Mouse (Mus musculus) spleen, adult 2 months (tissue): ENCODE measurements around the gene Msh5. TPM values are rescaled to one million over a fixed set of nuclear protein-coding genes. Genes with fewer than 3 reads are reported as not detected.

ENCODE experiments used
- DNase-seq, 2 experiments: peaks; one replicate each; pipeline versions ENCODE4 v3.0.0 to v3.0.0-alpha.2; 2012 to 2021; ENCODE audit warnings: low spot score in 2 of 2, low read depth in 1 of 2
- H3K27ac ChIP-seq: fragments of 200-500 bp; 2 replicates; pipeline ENCODE4 v1.5.1; 2012; ENCODE audit warnings: low read length, inconsistent platforms; ENCODE audit not compliant: insufficient read depth
- H3K27me3 ChIP-seq: fragments of 200-500 bp; 2 replicates; pipeline ENCODE4 v1.6.1; 2012; ENCODE audit warnings: mild to moderate bottlenecking, moderate library complexity, low read length, inconsistent platforms; ENCODE audit not compliant: control insufficient read depth, insufficient read depth
- H3K36me3 ChIP-seq: fragments of 200-500 bp; 2 replicates; pipeline ENCODE4 v1.6.1; 2012; ENCODE audit warnings: mild to moderate bottlenecking, low read length, inconsistent platforms; ENCODE audit not compliant: control insufficient read depth, insufficient read depth
- H3K4me1 ChIP-seq: fragments of 200-500 bp; 2 replicates; pipeline ENCODE4 v1.6.1; 2011; ENCODE audit warnings: inconsistent platforms; ENCODE audit not compliant: control insufficient read depth, insufficient read depth, insufficient read length
- H3K4me3 ChIP-seq: fragments of 200-500 bp; 2 replicates; pipeline ENCODE4 v1.5.1; 2011; ENCODE audit warnings: mild to moderate bottlenecking, inconsistent platforms; ENCODE audit not compliant: insufficient read depth, insufficient read length; ENCODE audit errors: extremely low read depth
- CTCF ChIP-seq: fragments of 200-500 bp; IDR thresholded peaks from 2 replicates; pipeline ENCODE4 v1.5.1; 2011; ENCODE audit warnings: mild to moderate bottlenecking, inconsistent platforms; ENCODE audit not compliant: insufficient read depth, insufficient read length, insufficient replicate concordance; ENCODE audit errors: extremely low read depth
- POLR2A ChIP-seq: fragments of 200-500 bp; IDR thresholded peaks from 2 replicates; pipeline ENCODE4 v1.6.1; 2011; ENCODE audit warnings: low read depth, low read length, inconsistent platforms
- WGBS: fragments of 180-500 bp; shearing (Covaris S2); methylation state at CpG from one replicate; pipeline ENCODE4 v1.1.7; 2018; 5-methylcytosine and 5-hydroxymethylcytosine counted together
- polyA plus RNA-seq: library from polyadenylated mRNA; depleted of rRNA; stranded (reverse); fragments of >200 nt; gene quantifications from 2 replicates; pipeline ENCODE4 v1.2.3, GENCODE M21; 2012

The Msh5 gene
- polyA plus RNA-seq, 1 experiment: 8.6 TPM

DNA sequence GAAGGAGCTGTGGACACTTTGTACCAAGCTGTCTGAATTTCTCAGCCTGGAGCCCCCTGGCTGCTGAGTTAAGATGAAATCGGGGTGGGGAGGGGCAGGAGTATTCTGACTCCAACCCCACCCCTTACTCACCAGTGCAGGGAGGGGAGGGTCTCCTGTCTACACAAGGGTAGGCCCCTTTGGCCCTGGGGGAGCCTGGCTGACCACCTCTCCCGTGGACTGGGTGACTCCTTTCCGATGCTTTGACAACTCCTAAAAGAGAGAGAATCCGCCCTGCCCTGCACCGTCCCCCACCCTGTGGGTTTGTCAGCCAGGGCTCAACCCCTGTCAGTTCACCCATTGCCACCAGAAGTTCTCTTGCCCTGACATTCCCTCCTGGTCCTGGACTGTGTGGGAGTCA lies 20.3 kb downstream of the Msh5 start:
- Histone ChIP-seq H3K36me3 (no peaks in the 10 kb centered on the region), H3K27me3 (no peaks in the 10 kb centered on the region), H3K4me1 (peaks cover 28% of the 10 kb centered on the region), H3K27ac (no peak overlapping the region), H3K4me3 (no peak overlapping the region)
- no peak for TF ChIP-seq CTCF
- no peak for TF ChIP-seq POLR2A
- 88% methylated on average over 5 of the region's 5 CpGs for WGBS
- no peak for DNase-seq

DNA sequence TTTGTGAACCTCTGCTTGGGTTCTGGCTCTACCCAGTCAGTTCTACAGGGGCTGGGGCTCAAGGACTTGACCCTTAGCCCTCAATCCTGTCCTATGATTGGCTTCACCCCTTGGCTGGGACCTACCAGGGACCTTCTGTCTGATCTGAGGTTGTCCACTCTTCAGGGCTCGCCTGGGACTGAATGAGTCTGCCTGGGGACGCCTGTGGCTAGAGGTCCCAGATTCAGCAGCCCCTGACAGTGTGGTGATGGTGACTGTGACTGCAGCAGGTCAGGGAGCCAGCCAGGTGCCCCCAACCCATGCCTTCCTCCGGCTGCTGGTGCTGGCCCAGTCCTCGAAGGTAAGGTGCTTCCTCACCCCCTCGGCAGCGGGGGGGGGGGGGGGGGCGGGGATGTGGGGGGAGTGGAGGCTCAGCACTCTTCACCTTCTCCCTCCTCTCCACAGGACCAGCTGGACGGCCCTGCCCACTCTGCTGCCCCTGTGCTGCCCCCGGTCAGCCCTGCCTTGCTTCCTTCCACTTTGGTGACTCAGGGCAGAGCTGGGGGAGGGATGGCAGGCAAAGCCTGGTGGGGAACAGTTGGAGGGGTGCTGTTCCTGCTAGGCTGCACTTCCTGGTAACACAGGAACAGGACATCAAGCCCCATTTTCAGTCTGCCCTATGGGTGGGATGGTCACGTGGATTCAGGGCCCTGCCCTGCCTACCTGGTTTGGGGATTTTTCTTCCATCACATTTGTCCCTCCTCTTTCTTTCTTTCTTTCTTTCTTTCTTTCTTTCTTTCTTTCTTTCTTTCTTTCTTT lies 21.7 kb downstream of the Msh5 start:
- H3K36me3 ChIP-seq: no peaks in the 10 kb centered on the region
- no peak overlapping the region for H3K27ac ChIP-seq
- no peak overlapping the region for H3K4me3 ChIP-seq
- 37% methylated on average over 10 of the region's 10 CpGs for WGBS
- H3K4me1 ChIP-seq: peaks cover 26% of the 10 kb centered on the region
- H3K27me3 ChIP-seq: no peaks in the 10 kb centered on the region
- DNase-seq: no peak
- no peak for TF ChIP-seq POLR2A
- TF ChIP-seq CTCF: no peak

- Histone ChIP-seq H3K4me1 (peaks cover 21% of the 10 kb centered on the region), H3K4me3 (no peak overlapping the region), H3K27ac (no peak overlapping the region), H3K27me3 (no peaks in the 10 kb centered on the region), H3K36me3 (no peaks in the 10 kb centered on the region)
- no peak for TF ChIP-seq POLR2A
- TF ChIP-seq CTCF: no peak
- DNase-seq: no peak
- WGBS: 64% methylated on average over 13 of the region's 13 CpGs
Observed at GRCm38 (mm10) chr17:35024261-35024660, 22.3 kb downstream of the Msh5 start.

- Histone ChIP-seq H3K36me3 (no peaks in the 10 kb centered on the region), H3K27me3 (no peaks in the 10 kb centered on the region), H3K27ac (no peak overlapping the region), H3K4me3 (no peak overlapping the region), H3K4me1 (peaks cover 20% of the 10 kb centered on the region)
- WGBS: 28% methylated on average over 4 of the region's 4 CpGs
- TF ChIP-seq CTCF: no peak
- TF ChIP-seq POLR2A: no peak
- DNase-seq: no peak
Observed at GRCm38 (mm10) chr17:35023756-35024155, 22.8 kb downstream of the Msh5 start.

- Histone ChIP-seq H3K36me3 (no peaks in the 10 kb centered on the region), H3K27me3 (no peaks in the 10 kb centered on the region), H3K4me3 (no peak overlapping the region), H3K27ac (no peak overlapping the region), H3K4me1 (peaks cover 20% of the 10 kb centered on the region)
- 97% methylated on average over 5 of the region's 5 CpGs for WGBS
- DNase-seq: no peak
- no peak for TF ChIP-seq POLR2A
- TF ChIP-seq CTCF: no peak
Observed at GRCm38 (mm10) chr17:35023221-35023620, 23.3 kb downstream of the Msh5 start.

DNA sequence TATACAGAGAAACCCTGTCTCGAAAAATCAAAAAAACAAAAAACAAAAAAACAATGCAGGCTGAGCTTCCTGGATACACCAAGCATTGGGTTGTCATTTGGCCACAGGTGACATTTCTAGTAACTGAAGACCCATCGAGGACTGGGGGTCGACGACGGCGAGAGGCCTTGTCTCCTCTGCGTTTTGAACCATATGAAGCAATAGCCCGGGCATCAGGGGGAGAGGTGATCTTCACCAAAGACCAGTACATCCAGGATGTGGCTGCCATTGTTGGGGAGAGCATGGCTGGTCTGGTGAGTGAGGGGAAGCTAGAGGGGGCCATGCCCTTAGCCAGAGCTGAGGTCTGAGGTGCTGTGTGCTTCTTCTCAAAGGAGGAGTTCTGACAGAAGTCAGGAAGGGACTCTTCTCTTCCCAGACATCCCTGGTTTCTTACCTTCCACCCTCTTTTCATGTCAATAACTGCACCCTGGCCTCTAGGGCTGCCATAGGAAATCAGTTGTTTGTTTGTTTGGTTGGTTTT lies 23.9 kb downstream of the Msh5 start:
- WGBS: 91% methylated on average over 8 of the region's 8 CpGs
- DNase-seq: no peak
- no peak for TF ChIP-seq POLR2A
- TF ChIP-seq CTCF: no peak
- Histone ChIP-seq H3K4me3 (no peak overlapping the region), H3K4me1 (peaks cover 18% of the 10 kb centered on the region), H3K27me3 (no peaks in the 10 kb centered on the region), H3K27ac (no peak overlapping the region), H3K36me3 (no peaks in the 10 kb centered on the region)
